Mouse (Mus musculus): ENCODE measurements at regions not wholly inside any gene's neighbourhood (a gene's known extent, or its start where the extent isn't known, plus 50 kb on each side); places are given as distances from the start of the nearest gene placed in this dataset.

- 0 out of 2 replicates have a peak, but pooled peaks have one; percentile 34 for ATAC-seq (ENCODE audit: low TSS enrichment)
Observed at GRCm38 (mm10) chr2:160192661-160193060, 141.3 kb downstream of the Gm826 start.

- ATAC-seq (ENCODE audit: low TSS enrichment), result no peak
Observed at GRCm38 (mm10) chr2:160186106-160186505, 147.9 kb downstream of the Gm826 start.

GRCm38 (mm10) chr2:160170975-160171515 is 162.9 kb downstream of the Gm826 start:
- no peak for ATAC-seq (ENCODE audit: low TSS enrichment)

GRCm38 (mm10) chr2:160158599-160159261 is 175.2 kb downstream of the Gm826 start:
- ATAC-seq (ENCODE audit: low TSS enrichment), result no peak

GRCm38 (mm10) chr2:160153781-160154180 is 180.2 kb downstream of the Gm826 start:
- no peak for ATAC-seq (ENCODE audit: low TSS enrichment)

- no peak for ATAC-seq (ENCODE audit: low TSS enrichment)
Observed at GRCm38 (mm10) chr2:160152101-160152500, 181.9 kb downstream of the Gm826 start.

GRCm38 (mm10) chr2:160148936-160149335 is 185.0 kb downstream of the Gm826 start:
- no peak for ATAC-seq (ENCODE audit: low TSS enrichment)

GRCm38 (mm10) chr2:160148516-160148915 is 185.4 kb downstream of the Gm826 start:
- no peak for ATAC-seq (ENCODE audit: low TSS enrichment)

GRCm38 (mm10) chr2:160148031-160148430 is 185.9 kb downstream of the Gm826 start:
- no peak for ATAC-seq (ENCODE audit: low TSS enrichment)

- ATAC-seq (ENCODE audit: low TSS enrichment), result no peak
Observed at GRCm38 (mm10) chr2:160140166-160140740, 193.7 kb downstream of the Gm826 start.

- ATAC-seq (ENCODE audit: low TSS enrichment), result no peak
Observed at GRCm38 (mm10) chr2:160138091-160138490, 195.9 kb downstream of the Gm826 start.

- no peak for ATAC-seq (ENCODE audit: low TSS enrichment)
Observed at GRCm38 (mm10) chr2:160131797-160132196, 202.2 kb downstream of the Gm826 start.

- ATAC-seq (ENCODE audit: low TSS enrichment), result no peak
Observed at GRCm38 (mm10) chr2:160131386-160131785, 202.6 kb downstream of the Gm826 start.

- no peak for ATAC-seq (ENCODE audit: low TSS enrichment)
Observed at GRCm38 (mm10) chr2:160117148-160117547, 216.8 kb downstream of the Gm826 start.

- no peak for ATAC-seq (ENCODE audit: low TSS enrichment)
Observed at GRCm38 (mm10) chr2:160111176-160111692, 222.7 kb downstream of the Gm826 start.

- ATAC-seq (ENCODE audit: low TSS enrichment), result no peak
Observed at GRCm38 (mm10) chr2:160093078-160093477, 240.9 kb downstream of the Gm826 start.

- no peak for ATAC-seq (ENCODE audit: low TSS enrichment)
Observed at GRCm38 (mm10) chr2:160085999-160086398, 248.0 kb downstream of the Gm826 start.

- ATAC-seq (ENCODE audit: low TSS enrichment), result no peak
Observed at GRCm38 (mm10) chr2:160083674-160084073, 250.3 kb downstream of the Gm826 start.

GRCm38 (mm10) chr2:160082106-160082653 is 251.8 kb downstream of the Gm826 start:
- no peak for ATAC-seq (ENCODE audit: low TSS enrichment)

GRCm38 (mm10) chr2:160075694-160076093 is 258.3 kb downstream of the Gm826 start:
- peak; percentile 44 for ATAC-seq (ENCODE audit: low TSS enrichment)

- no peak for ATAC-seq (ENCODE audit: low TSS enrichment)
Observed at GRCm38 (mm10) chr2:160070441-160070840, 263.5 kb downstream of the Gm826 start.

GRCm38 (mm10) chr2:160068772-160069171 is 265.2 kb downstream of the Gm826 start:
- ATAC-seq (ENCODE audit: low TSS enrichment), result no peak

- ATAC-seq (ENCODE audit: low TSS enrichment), result no peak
Observed at GRCm38 (mm10) chr2:160067904-160068303, 266.1 kb downstream of the Gm826 start.
